Comparison of ENCODE assay signal across 1 mouse cellular context in the genomic region with DNA sequence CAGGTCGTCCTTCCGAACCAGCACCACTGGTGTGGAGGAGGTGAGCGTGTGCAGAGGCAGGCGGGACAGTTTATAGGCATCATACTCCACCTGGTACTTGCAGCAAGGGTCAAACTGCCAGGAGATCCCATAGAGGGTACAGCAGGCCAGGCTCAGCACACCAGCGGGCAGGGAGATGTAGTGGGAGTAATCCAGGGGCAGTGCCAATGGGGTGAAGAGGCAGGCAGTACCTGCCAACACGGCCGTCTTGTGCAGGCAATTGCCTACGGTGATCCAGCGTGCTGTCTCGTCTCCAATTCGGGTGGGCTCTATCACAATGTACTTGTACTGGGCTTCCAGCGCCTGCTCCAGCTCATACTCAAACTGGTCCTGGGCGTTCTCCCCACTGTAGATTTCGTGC.
TF ChIP-seq lines count a peak whose summit lies in the region.

No protein-coding gene starts in this region.

TF ChIP-seq in CH12.LX, 34 proteins besides CTCF, POLR2A, EP300 and RAD21 (continued from another document):
- TF ChIP-seq MEF2A (IDR thresholded peaks at IDR 0.05; ENCODE audit: borderline replicate concordance, low read depth, low read length) (no peak), NELFE (IDR thresholded peaks at IDR 0.05; ENCODE audit: low read depth, low read length) (no peak), KAT2A (IDR thresholded peaks at IDR 0.05; ENCODE audit: insufficient replicate concordance, low read length) (no peak), MAX (IDR thresholded peaks at IDR 0.05; ENCODE audit: low read length) (no peak), MAZ (IDR thresholded peaks at IDR 0.05; ENCODE audit: low read depth, low read length) (no peak), PAX5 (IDR thresholded peaks at IDR 0.05; ENCODE audit: low read length) (no peak), MYC (IDR thresholded peaks at IDR 0.05; ENCODE audit: low read depth, low read length) (no peak), HCFC1 (IDR thresholded peaks at IDR 0.05; ENCODE audit: low read depth, low read length) (no peak), ZMIZ1 (IDR thresholded peaks at IDR 0.05; ENCODE audit: low read depth, low read length) (no peak), UBTF (IDR thresholded peaks at IDR 0.05; ENCODE audit: low read depth, low read length) (no peak)
TF ChIP-seq in CH12.LX: peak in this region for 0.
